Mouse (Mus musculus): ENCODE measurements around the gene Tsfm. TPM values are rescaled to one million over a fixed set of nuclear protein-coding genes. Genes with fewer than 3 reads are reported as not detected.

Gene Tsfm
- polyA plus RNA-seq, 1 experiment from 2014 or later = 99.1 TPM

DNA sequence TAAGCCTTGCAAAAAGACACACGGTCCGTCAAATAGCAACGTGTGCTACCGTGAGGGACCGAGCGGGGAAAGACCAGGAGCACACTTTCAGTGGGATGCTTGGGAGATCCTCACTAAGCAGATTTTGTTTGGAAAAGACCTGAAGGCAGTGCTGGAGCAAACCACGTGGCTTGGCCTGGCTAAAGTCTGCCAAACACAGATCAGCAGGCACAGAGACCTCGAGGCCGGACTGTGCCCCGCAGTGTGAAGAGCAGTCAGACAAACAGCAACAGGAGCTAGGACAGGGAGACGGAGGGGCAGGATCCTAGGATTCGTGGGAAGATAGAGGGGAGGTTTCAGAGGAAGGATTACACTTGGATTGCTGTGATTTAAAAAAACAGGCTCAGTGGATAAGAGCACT, 5.6 kb upstream of the Tsfm start:
- ATAC-seq (ENCODE audit: insufficient number of reproducible peaks, insufficient read depth, low FRiP score, low TSS enrichment, low read depth) = no peak
- Histone ChIP-seq H3K27me3 (peaks cover 19% of the 10 kb centered on the region), H3K4me3 (replicated peaks) (no peak overlapping the region), H3K4me2 (no peak overlapping the region), H3K36me3 (no peaks in the 10 kb centered on the region), H3K27ac (no peak overlapping the region), H3K4me1 (replicated peaks) (0 out of 2 replicates have a peak, but pooled peaks cover 3% of the 10 kb centered on the region), H3K9ac (replicated peaks) (no peak overlapping the region), H3K9me3 (no peaks in the 10 kb centered on the region)
- WGBS = 83% methylated on average over 12 of the region's 12 CpGs

DNA sequence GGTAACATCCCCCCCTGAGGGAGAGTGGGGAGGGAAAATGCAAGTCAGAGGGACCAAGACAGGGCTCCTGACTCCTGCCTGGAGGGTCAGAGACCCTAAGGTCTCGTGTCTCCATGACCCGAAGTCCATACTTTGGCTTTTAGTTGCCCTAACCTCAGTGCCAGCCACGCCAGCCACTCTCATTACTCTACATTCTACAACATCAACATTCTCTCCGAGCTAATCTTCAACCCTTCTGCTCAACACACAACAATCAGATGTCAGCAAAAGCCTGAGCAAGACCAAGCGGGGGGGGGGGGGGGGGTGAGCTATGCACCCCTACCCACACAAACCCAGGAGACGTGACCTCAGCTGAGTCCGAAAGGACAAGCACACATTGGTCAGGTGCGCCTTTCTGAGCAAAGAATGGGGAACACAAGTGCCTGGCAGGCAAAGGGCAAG, 2.7 kb upstream of the Tsfm start:
- H3K27me3 ChIP-seq = peaks cover 5% of the 10 kb centered on the region; the same call in 1 of the 2 replicates
- peaks cover 12% of the 10 kb centered on the region for H3K36me3 ChIP-seq
- H3K9ac ChIP-seq (replicated peaks) = no peak overlapping the region; the same call in 1 of the 2 replicates
- H3K4me1 ChIP-seq (replicated peaks) = peaks cover 8% of the 10 kb centered on the region; the same call in 1 of the 2 replicates
- H3K9me3 ChIP-seq = no peaks in the 10 kb centered on the region
- WGBS = 84% methylated on average over 8 of the region's 8 CpGs
- H3K4me3 ChIP-seq (replicated peaks) = no peak overlapping the region
- no peak overlapping the region for H3K27ac ChIP-seq
- no peak for ATAC-seq (ENCODE audit: insufficient number of reproducible peaks, insufficient read depth, low FRiP score, low TSS enrichment, low read depth)
- no peak overlapping the region for H3K4me2 ChIP-seq

DNA sequence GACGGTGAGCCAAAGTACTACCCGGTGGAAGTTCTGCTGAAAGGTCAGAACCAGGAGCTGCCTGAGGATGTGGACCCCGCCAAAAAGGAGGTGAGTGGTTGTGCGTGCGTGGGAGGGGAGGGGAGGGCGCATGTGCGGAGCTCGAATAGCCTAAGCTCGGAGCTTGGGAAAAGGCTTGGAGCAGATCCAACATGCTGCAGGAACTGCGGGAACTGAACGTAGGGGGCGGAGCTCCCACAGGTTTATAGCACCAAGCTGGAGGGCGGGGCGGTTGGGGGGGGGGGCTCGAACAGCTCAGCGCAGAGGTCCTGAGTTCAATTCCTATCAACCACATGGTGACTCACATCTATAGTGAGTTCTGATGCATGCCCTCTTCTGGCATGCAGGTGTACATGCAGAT, 12.2 kb downstream of the Tsfm start:
- H3K4me1 ChIP-seq (replicated peaks) = peaks cover 8% of the 10 kb centered on the region
- WGBS = 70% methylated on average over 16 of the region's 16 CpGs
- no peak overlapping the region for H3K9ac ChIP-seq (replicated peaks)
- H3K36me3 ChIP-seq = peaks cover 19% of the 10 kb centered on the region
- H3K27me3 ChIP-seq = no peaks in the 10 kb centered on the region
- ATAC-seq (ENCODE audit: insufficient number of reproducible peaks, insufficient read depth, low FRiP score, low TSS enrichment, low read depth) = no peak
- H3K27ac ChIP-seq = no peak overlapping the region
- H3K4me3 ChIP-seq (replicated peaks) = no peak overlapping the region
- H3K9me3 ChIP-seq = no peaks in the 10 kb centered on the region
- H3K4me2 ChIP-seq = no peak overlapping the region

DNA sequence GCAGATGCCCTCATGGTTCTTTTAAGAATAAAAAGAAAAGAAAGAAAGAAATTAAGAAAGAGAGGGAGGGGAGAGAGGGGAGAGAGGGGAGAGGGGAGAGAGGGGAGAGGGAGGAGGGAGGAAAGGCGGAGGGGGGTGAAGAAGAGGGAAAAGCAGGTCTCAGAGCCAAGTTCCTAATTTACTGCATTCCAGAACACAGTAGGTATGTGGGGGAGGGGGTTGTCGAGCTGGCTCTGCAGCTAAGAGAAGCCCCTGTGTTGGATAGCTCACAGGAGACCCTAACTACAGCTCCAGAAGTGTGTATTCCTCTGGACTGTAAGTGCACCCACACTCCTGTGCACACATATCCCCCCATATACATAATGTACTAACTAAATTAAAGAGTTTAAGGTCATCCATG, 13.6 kb downstream of the Tsfm start:
- H3K4me1 ChIP-seq (replicated peaks) = peaks cover 8% of the 10 kb centered on the region
- peak overlapping the region; percentile 57; the same call in 1 of the 2 replicates for H3K27ac ChIP-seq
- ATAC-seq (ENCODE audit: insufficient number of reproducible peaks, insufficient read depth, low FRiP score, low TSS enrichment, low read depth) = no peak; the same call in 1 of the 2 replicates
- 0 out of 2 replicates have a peak overlapping the region, but pooled peaks have one; percentile 2 for H3K4me2 ChIP-seq
- H3K4me3 ChIP-seq (replicated peaks) = no peak overlapping the region
- H3K36me3 ChIP-seq = peaks cover 7% of the 10 kb centered on the region; the same call in 1 of the 2 replicates
- no peaks in the 10 kb centered on the region for H3K27me3 ChIP-seq
- WGBS = 17% methylated on average over 2 of the region's 2 CpGs
- no peak overlapping the region for H3K9ac ChIP-seq (replicated peaks)
- no peaks in the 10 kb centered on the region for H3K9me3 ChIP-seq

DNA sequence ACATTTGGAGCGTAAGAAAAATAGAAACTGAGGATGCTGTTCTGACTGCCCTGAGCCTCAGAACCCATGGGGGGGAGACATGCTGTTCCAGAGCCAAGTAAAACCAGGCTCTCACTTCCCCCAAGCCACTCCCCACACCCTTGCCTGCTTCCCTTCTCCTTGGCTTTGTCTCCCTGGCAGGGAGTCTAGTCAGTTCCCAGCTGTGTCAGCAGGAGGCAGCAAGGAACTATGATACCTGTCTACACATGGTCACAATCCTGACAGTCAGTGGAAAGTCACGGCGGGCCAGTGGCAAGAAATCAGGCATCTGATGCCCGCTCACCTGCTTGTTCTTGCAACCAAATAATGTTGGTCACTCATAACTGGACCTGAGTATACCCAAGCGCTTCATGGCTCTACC, 14.2 kb downstream of the Tsfm start:
- no peak; the same call in 1 of the 2 replicates for ATAC-seq (ENCODE audit: insufficient number of reproducible peaks, insufficient read depth, low FRiP score, low TSS enrichment, low read depth)

DNA sequence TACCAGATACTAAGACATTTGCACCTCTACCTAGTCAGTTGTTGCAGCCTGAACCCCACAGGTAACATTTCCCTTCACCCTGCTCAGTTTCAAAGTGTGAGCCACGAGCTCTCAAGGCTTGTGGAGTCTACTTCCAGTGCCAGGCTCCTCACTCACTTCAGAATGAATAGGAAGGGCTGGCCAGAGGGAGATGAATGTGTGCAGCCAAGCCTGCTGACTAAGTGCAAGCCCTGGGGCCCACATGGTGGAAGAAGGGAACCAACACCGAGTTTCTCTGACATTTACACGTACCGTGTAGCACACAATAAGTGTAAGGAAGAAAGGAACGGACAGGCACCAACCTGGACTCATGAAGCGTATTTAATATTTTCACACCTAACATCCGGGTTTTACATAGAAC, 26.8 kb downstream of the Tsfm start:
- H3K4me3 ChIP-seq (replicated peaks) = no peak overlapping the region
- H3K27me3 ChIP-seq = no peaks in the 10 kb centered on the region
- H3K36me3 ChIP-seq = peaks cover 20% of the 10 kb centered on the region
- no peaks in the 10 kb centered on the region for H3K9me3 ChIP-seq
- no peak for ATAC-seq (ENCODE audit: insufficient number of reproducible peaks, insufficient read depth, low FRiP score, low TSS enrichment, low read depth)
- H3K9ac ChIP-seq (replicated peaks) = no peak overlapping the region
- 86% methylated on average over 7 of the region's 7 CpGs for WGBS
- no peak overlapping the region for H3K4me2 ChIP-seq
- 0 out of 2 replicates have a peak, but pooled peaks cover 5% of the 10 kb centered on the region for H3K4me1 ChIP-seq (replicated peaks)
- H3K27ac ChIP-seq = no peak overlapping the region

More for the DNA sequence above, 14.2 kb downstream of the Tsfm start:
- Histone ChIP-seq H3K4me2 (no peak overlapping the region), H3K4me1 (replicated peaks) (peaks cover 8% of the 10 kb centered on the region), H3K9me3 (no peaks in the 10 kb centered on the region), H3K9ac (replicated peaks) (no peak overlapping the region), H3K27me3 (no peaks in the 10 kb centered on the region), H3K27ac (peak overlapping the region; percentile 57; the same call in 1 of the 2 replicates), H3K4me3 (replicated peaks) (no peak overlapping the region), H3K36me3 (0 out of 2 replicates have a peak, but pooled peaks cover 1% of the 10 kb centered on the region)
- 55% methylated on average over 5 of the region's 5 CpGs for WGBS

DNA sequence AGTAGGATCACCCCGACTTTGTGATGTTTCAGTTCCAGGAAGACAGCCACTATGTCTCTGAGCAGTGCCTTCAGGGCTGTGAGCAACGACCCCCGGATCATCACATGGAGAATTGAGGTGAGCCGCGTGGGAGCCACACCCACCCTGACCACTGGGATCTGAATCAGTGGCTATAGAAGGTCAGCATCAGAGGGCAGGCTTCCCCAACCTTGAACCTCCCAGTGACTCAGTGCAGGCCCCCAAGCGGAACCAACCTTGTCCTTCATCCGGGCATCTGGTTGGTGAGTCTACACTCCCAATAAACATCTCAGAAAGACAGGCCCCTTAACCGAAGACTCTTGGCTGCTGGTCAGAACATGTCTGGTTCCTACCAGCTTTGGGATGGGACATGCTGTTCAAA, 27.3 kb downstream of the Tsfm start:
- Histone ChIP-seq H3K4me2 (no peak overlapping the region), H3K36me3 (peaks cover 24% of the 10 kb centered on the region), H3K27me3 (no peaks in the 10 kb centered on the region), H3K4me1 (replicated peaks) (0 out of 2 replicates have a peak, but pooled peaks cover 5% of the 10 kb centered on the region), H3K4me3 (replicated peaks) (no peak overlapping the region), H3K27ac (no peak overlapping the region), H3K9me3 (no peaks in the 10 kb centered on the region), H3K9ac (replicated peaks) (no peak overlapping the region)
- ATAC-seq (ENCODE audit: insufficient number of reproducible peaks, insufficient read depth, low FRiP score, low TSS enrichment, low read depth) = no peak
- WGBS = 86% methylated on average over 8 of the region's 8 CpGs

DNA sequence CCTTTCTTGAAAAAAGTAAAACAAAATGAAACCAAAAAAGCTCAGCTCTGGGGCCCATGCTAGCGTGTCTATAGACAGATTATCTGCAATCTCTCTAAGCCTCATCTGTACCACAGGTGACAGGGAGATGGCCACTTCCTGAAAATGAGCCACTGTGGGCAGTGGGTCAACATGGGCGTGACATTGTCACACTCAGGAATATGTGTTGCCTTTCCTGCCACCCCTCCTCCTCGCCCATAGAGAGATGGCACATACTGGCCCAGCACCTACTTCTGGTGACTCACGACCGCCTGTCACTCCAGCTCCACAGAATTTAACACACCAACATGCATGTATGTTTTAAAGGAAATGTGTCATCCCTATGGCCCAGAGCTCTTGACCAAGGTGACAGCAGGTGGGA, 27.9 kb downstream of the Tsfm start:
- no peaks in the 10 kb centered on the region for H3K27me3 ChIP-seq
- WGBS = 90% methylated on average over 5 of the region's 5 CpGs
- H3K9me3 ChIP-seq = no peaks in the 10 kb centered on the region
- no peak overlapping the region for H3K4me3 ChIP-seq (replicated peaks)
- H3K9ac ChIP-seq (replicated peaks) = no peak overlapping the region
- no peak overlapping the region for H3K4me2 ChIP-seq
- peaks cover 30% of the 10 kb centered on the region for H3K36me3 ChIP-seq
- ATAC-seq (ENCODE audit: insufficient number of reproducible peaks, insufficient read depth, low FRiP score, low TSS enrichment, low read depth) = no peak
- H3K27ac ChIP-seq = no peak overlapping the region
- 0 out of 2 replicates have a peak, but pooled peaks cover 5% of the 10 kb centered on the region for H3K4me1 ChIP-seq (replicated peaks)

DNA sequence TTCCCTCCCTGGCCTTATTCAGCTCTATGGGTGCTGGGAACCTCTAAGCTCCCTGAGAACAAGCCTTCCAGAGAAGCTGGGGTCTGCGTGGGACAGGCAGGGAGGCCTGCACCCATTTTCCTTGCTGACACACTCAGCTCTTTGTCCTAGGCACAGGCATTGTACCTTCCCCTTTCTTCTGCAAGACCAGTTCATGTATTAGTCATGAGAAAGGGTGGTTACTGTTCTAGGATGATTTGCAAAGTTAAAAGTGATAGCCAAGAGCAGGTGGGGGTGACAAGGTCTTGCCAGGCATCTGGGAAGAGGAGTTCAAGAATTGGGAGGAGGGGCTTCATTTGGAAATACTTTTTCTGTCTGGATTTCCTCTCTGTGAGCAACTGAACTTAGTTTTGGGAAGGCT, 28.6 kb downstream of the Tsfm start:
- Histone ChIP-seq H3K27me3 (no peaks in the 10 kb centered on the region), H3K4me1 (replicated peaks) (0 out of 2 replicates have a peak, but pooled peaks cover 5% of the 10 kb centered on the region), H3K9me3 (no peaks in the 10 kb centered on the region), H3K27ac (no peak overlapping the region), H3K36me3 (peaks cover 37% of the 10 kb centered on the region), H3K4me3 (replicated peaks) (no peak overlapping the region), H3K9ac (replicated peaks) (no peak overlapping the region), H3K4me2 (no peak overlapping the region)
- 81% methylated on average over 1 of the region's 1 CpGs for WGBS
- ATAC-seq (ENCODE audit: insufficient number of reproducible peaks, insufficient read depth, low FRiP score, low TSS enrichment, low read depth) = no peak

DNA sequence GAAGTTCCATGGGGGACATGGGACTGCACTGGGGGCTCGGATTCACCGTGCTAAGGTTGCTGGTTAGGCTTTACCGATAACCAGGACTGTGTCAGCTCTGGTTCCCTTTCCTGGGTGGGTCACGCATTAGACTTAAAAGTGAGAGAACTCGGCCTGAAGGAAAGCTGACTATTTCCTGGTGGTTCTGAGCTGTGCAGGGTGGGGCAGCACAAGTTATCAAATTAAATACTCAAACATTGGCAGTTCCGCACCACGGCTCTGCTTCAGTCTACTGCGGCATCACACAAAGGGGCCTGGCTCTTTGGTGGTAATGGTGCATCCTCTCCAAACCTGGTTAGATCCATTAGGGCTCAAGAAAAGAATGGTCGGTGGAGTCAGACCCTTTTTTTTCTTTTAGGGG, 29.3 kb downstream of the Tsfm start:
- ATAC-seq (ENCODE audit: insufficient number of reproducible peaks, insufficient read depth, low FRiP score, low TSS enrichment, low read depth) = no peak
- no peak overlapping the region for H3K9ac ChIP-seq (replicated peaks)
- no peak overlapping the region for H3K4me2 ChIP-seq
- 0 out of 2 replicates have a peak, but pooled peaks cover 3% of the 10 kb centered on the region for H3K4me1 ChIP-seq (replicated peaks)
- no peaks in the 10 kb centered on the region for H3K27me3 ChIP-seq
- 88% methylated on average over 9 of the region's 9 CpGs for WGBS
- H3K4me3 ChIP-seq (replicated peaks) = no peak overlapping the region
- H3K36me3 ChIP-seq = peaks cover 37% of the 10 kb centered on the region
- no peaks in the 10 kb centered on the region for H3K9me3 ChIP-seq
- no peak overlapping the region for H3K27ac ChIP-seq

DNA sequence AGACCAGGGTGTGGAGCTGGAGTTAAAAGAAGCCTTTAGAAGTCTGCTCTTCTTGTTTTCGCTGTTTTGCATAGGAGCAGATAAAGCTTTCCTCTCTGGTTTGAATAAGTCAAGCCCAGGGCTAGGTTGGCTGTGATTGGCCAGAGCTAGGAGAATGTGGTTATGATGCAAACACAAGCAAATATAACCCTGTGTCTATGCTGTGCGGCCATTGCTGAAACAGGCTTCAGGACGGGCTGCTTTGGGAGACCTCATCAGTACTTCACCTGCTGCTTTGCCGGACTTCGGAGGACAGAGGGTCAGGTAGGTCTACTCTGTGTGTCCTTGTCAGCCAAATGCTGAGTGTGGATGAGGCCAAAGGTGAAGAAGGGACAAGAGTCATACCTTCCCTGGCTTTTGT, 30.1 kb downstream of the Tsfm start, which contains the start of gene Avil:
Gene Avil (plus strand): TSS at position 181 of the 400 bp plus-strand sequence.
- no peak within 1 kb of the TSS for H3K9ac ChIP-seq (replicated peaks)
- no peak within 1 kb of the TSS for H3K27ac ChIP-seq
- no peak for ATAC-seq (ENCODE audit: insufficient number of reproducible peaks, insufficient read depth, low FRiP score, low TSS enrichment, low read depth)
- peaks cover 44% of the 10 kb centered on the region for H3K36me3 ChIP-seq
- H3K4me1 ChIP-seq (replicated peaks) = no peaks in the 10 kb centered on the region
- WGBS = 91% methylated on average over 5 of the region's 5 CpGs
- no peaks in the 10 kb centered on the region for H3K9me3 ChIP-seq
- H3K4me2 ChIP-seq = no peak within 1 kb of the TSS
- H3K27me3 ChIP-seq = no peaks in the 10 kb centered on the region
- H3K4me3 ChIP-seq (replicated peaks) = no peak within 1 kb of the TSS
